Mouse (Mus musculus): ENCODE measurements around the gene Usp7. TPM values are rescaled to one million over a fixed set of nuclear protein-coding genes. Genes with fewer than 3 reads are reported as not detected.

Gene Usp7
- 20.6 and 31.9 TPM in 2 replicates for polyA plus RNA-seq (2014; fragmentation: Nextera tagmentation; extraction: Ambion mirVana)

DNA sequence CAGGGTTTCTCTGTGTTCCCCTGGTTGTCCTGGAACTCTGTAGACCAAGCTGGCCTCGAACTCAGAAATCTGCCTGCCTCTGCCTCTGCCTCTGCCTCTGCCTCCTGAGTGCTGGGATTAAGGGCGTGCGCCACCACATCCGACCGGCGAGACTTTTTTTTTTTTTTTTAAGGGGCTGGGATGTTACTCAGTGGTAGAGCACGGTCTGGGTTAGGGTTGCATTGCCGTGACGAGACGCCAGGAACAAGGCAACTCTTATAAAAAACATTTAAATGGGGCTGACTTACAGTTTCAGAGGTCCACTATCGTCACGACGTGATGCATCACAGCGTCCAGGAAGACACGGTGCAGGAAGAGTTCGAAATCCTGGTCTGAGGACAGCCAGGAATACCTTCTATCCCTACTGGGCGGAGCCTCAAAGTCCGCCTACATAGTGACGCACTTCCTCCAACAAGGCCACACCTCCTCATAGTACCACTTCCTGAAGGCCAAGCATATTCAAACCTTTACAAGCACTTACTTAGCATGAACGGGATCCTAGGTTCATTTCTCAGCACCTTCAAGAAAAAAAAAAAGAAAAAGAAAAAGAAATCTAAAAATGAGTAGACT, at the start of gene Usp7:
Usp7 (minus strand) TSS at position 360 of the 609 bp plus-strand sequence.
- Histone ChIP-seq H3K4me2 (no peak within 1 kb of the TSS), H3K27me3 (ENCODE audit: control insufficient read depth, insufficient read depth, low read length) (no peaks in the 10 kb centered on the region), H3K27ac (ENCODE audit: low read depth, low read length) (no peak within 1 kb of the TSS), H3K4me3 (ENCODE audit: low read depth, low read length) (no peak within 1 kb of the TSS), H3K36me3 (ENCODE audit: control insufficient read depth, insufficient read depth, low read length) (no peaks in the 10 kb centered on the region), H3K9ac (ENCODE audit: low read depth, low read length) (no peak within 1 kb of the TSS), H3K4me1 (ENCODE audit: control insufficient read depth, insufficient read depth, low read length) (no peaks in the 10 kb centered on the region), H3K9me3 (replicated peaks; ENCODE audit: control insufficient read depth, low read length) (no peaks in the 10 kb centered on the region)
- WGBS (ENCODE audit: insufficient replicate concordance): 88% methylated on average over 20 of the region's 20 CpGs
- ATAC-seq (replicated peaks; ENCODE audit: insufficient number of reproducible peaks, low FRiP score, low TSS enrichment): no peak

DNA sequence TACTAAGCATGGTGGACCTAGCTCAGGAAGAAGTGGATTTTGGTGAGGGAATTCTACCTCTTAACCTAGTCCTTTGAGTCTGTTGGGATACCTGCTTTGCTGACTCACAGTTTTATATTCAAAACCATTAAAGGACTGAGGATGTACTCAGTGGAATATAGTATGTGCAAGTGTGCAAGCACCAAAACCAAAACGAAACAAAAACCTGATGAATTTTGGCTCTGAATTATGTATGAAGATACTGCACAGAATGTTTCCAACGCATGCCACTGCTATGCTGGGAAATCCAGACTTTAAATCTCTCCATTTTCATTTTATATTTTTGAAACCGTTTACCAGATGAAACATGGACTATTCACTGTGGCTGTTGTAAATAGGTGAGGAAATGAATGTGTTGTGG, 48.4 kb upstream of the Usp7 start:
- H3K4me2 ChIP-seq: no peak overlapping the region
- H3K36me3 ChIP-seq (ENCODE audit: control insufficient read depth, insufficient read depth, low read length): peaks cover 22% of the 10 kb centered on the region
- no peaks in the 10 kb centered on the region for H3K4me1 ChIP-seq (ENCODE audit: control insufficient read depth, insufficient read depth, low read length)
- WGBS (ENCODE audit: insufficient replicate concordance): 94% methylated on average over 3 of the region's 3 CpGs
- no peaks in the 10 kb centered on the region for H3K27me3 ChIP-seq (ENCODE audit: control insufficient read depth, insufficient read depth, low read length)
- no peak overlapping the region for H3K27ac ChIP-seq (ENCODE audit: low read depth, low read length)
- no peak overlapping the region for H3K4me3 ChIP-seq (ENCODE audit: low read depth, low read length)
- H3K9ac ChIP-seq (ENCODE audit: low read depth, low read length): no peak overlapping the region
- ATAC-seq (replicated peaks; ENCODE audit: insufficient number of reproducible peaks, low FRiP score, low TSS enrichment): no peak
- no peaks in the 10 kb centered on the region for H3K9me3 ChIP-seq (replicated peaks; ENCODE audit: control insufficient read depth, low read length)

DNA sequence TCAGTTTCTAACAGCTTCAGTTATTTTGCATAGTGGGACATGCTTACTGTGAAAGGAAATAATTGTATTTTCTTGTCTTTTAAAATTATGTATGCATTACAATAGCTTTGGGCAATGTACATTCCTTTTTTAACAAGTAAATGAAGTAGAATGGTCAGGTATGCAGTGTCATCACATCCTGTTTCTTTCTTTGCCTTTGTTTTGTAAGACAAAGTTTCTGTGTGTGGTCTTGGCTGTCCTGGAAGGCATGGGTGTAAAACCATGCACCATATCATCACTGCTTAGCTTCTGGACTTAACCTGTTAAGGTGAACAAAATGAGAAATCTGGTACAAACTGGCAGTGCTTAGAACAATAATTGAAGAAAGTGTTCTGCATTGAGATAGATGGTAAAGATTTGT, 46.8 kb upstream of the Usp7 start:
- Histone ChIP-seq H3K4me3 (ENCODE audit: low read depth, low read length) (no peak overlapping the region), H3K4me1 (ENCODE audit: control insufficient read depth, insufficient read depth, low read length) (no peaks in the 10 kb centered on the region), H3K9ac (ENCODE audit: low read depth, low read length) (no peak overlapping the region), H3K36me3 (ENCODE audit: control insufficient read depth, insufficient read depth, low read length) (peaks cover 22% of the 10 kb centered on the region), H3K27ac (ENCODE audit: low read depth, low read length) (no peak overlapping the region), H3K27me3 (ENCODE audit: control insufficient read depth, insufficient read depth, low read length) (no peaks in the 10 kb centered on the region), H3K4me2 (no peak overlapping the region), H3K9me3 (replicated peaks; ENCODE audit: control insufficient read depth, low read length) (no peaks in the 10 kb centered on the region)
- no peak for ATAC-seq (replicated peaks; ENCODE audit: insufficient number of reproducible peaks, low FRiP score, low TSS enrichment)

DNA sequence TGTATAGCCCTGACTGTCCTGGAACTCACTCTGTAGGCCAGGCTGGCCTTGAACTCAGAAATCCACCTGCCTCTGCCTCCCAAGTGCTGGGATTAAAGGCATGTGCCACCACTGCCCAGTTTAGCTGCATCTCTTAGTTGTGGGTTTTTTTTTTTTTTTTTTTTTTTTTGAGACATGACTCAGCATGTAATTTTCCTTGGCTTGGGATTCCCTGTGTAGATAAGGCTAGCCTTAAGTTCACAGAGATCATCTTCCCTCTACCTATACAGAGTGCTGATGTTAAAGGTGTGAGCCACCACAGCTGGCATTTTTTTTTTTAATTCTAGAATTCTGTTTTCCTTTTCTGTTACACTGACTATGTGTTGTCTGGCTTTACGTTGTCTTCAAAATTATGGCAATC, 45.5 kb upstream of the Usp7 start:
- Histone ChIP-seq H3K4me3 (ENCODE audit: low read depth, low read length) (no peak overlapping the region), H3K9ac (ENCODE audit: low read depth, low read length) (no peak overlapping the region), H3K27me3 (ENCODE audit: control insufficient read depth, insufficient read depth, low read length) (no peaks in the 10 kb centered on the region), H3K9me3 (replicated peaks; ENCODE audit: control insufficient read depth, low read length) (no peaks in the 10 kb centered on the region), H3K36me3 (ENCODE audit: control insufficient read depth, insufficient read depth, low read length) (peaks cover 11% of the 10 kb centered on the region), H3K4me2 (no peak overlapping the region), H3K27ac (ENCODE audit: low read depth, low read length) (no peak overlapping the region), H3K4me1 (ENCODE audit: control insufficient read depth, insufficient read depth, low read length) (0 out of 2 replicates have a peak, but pooled peaks cover 8% of the 10 kb centered on the region)
- WGBS (ENCODE audit: insufficient replicate concordance): 97% methylated on average over 1 of the region's 1 CpGs
- ATAC-seq (replicated peaks; ENCODE audit: insufficient number of reproducible peaks, low FRiP score, low TSS enrichment): no peak

DNA sequence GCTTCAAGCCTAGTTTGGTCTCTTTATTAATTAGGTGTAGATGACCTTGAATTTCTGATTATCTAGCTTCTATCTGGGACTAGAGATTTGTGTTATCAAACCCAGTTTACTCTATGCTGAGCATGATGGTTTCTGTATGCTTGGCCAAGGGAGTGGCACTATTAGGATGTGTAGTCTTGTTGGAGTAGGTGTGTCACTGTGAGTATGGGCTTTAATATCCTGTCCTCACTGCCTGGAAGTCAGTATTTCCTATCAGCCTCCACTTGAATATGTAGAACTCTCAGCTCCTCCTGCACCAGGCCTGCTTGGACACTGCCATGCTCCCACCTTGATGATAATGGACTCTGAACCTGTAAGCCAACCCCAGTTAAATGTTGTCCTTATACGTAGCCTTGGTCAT, 44.8 kb upstream of the Usp7 start:
- Histone ChIP-seq H3K4me1 (ENCODE audit: control insufficient read depth, insufficient read depth, low read length) (peaks cover 13% of the 10 kb centered on the region; the same call in 1 of the 2 replicates), H3K9ac (ENCODE audit: low read depth, low read length) (no peak overlapping the region), H3K27ac (ENCODE audit: low read depth, low read length) (no peak overlapping the region), H3K36me3 (ENCODE audit: control insufficient read depth, insufficient read depth, low read length) (peaks cover 11% of the 10 kb centered on the region), H3K9me3 (replicated peaks; ENCODE audit: control insufficient read depth, low read length) (no peaks in the 10 kb centered on the region), H3K27me3 (ENCODE audit: control insufficient read depth, insufficient read depth, low read length) (no peaks in the 10 kb centered on the region), H3K4me2 (no peak overlapping the region), H3K4me3 (ENCODE audit: low read depth, low read length) (no peak overlapping the region)
- ATAC-seq (replicated peaks; ENCODE audit: insufficient number of reproducible peaks, low FRiP score, low TSS enrichment): no peak
- WGBS (ENCODE audit: insufficient replicate concordance): 90% methylated on average over 1 of the region's 1 CpGs

DNA sequence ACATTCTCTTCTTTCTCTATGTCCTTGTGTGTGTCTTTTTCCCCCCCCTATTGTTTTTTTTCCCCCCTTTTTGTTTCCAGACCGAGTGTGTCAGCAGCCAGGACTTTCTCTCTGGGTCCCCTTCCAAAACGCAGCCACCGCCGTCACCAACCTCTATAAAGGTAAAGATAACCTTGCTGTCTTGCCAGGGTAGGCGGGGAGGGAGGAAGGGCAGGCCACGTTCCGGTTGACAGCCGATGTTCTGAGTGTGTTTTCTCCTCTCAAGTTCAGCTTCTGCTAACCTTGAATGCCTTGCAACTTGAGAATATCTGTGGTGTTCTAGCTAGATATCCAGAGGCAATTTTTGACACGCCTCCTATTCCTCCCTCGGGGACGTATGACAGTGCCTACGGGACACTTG, 39.1 kb upstream of the Usp7 start:
- Histone ChIP-seq H3K27ac (ENCODE audit: low read depth, low read length) (peak overlapping the region; percentile 98), H3K36me3 (ENCODE audit: control insufficient read depth, insufficient read depth, low read length) (0 out of 2 replicates have a peak, but pooled peaks cover 2% of the 10 kb centered on the region), H3K9me3 (replicated peaks; ENCODE audit: control insufficient read depth, low read length) (no peaks in the 10 kb centered on the region), H3K27me3 (ENCODE audit: control insufficient read depth, insufficient read depth, low read length) (no peaks in the 10 kb centered on the region), H3K9ac (ENCODE audit: low read depth, low read length) (peak overlapping the region; percentile 100), H3K4me1 (ENCODE audit: control insufficient read depth, insufficient read depth, low read length) (peaks cover 18% of the 10 kb centered on the region; the same call in 1 of the 2 replicates), H3K4me3 (ENCODE audit: low read depth, low read length) (peak overlapping the region; percentile 100), H3K4me2 (peak overlapping the region; percentile 97)
- ATAC-seq (replicated peaks; ENCODE audit: insufficient number of reproducible peaks, low FRiP score, low TSS enrichment): no peak
- WGBS (ENCODE audit: insufficient replicate concordance): 6% methylated on average over 12 of the region's 12 CpGs

DNA sequence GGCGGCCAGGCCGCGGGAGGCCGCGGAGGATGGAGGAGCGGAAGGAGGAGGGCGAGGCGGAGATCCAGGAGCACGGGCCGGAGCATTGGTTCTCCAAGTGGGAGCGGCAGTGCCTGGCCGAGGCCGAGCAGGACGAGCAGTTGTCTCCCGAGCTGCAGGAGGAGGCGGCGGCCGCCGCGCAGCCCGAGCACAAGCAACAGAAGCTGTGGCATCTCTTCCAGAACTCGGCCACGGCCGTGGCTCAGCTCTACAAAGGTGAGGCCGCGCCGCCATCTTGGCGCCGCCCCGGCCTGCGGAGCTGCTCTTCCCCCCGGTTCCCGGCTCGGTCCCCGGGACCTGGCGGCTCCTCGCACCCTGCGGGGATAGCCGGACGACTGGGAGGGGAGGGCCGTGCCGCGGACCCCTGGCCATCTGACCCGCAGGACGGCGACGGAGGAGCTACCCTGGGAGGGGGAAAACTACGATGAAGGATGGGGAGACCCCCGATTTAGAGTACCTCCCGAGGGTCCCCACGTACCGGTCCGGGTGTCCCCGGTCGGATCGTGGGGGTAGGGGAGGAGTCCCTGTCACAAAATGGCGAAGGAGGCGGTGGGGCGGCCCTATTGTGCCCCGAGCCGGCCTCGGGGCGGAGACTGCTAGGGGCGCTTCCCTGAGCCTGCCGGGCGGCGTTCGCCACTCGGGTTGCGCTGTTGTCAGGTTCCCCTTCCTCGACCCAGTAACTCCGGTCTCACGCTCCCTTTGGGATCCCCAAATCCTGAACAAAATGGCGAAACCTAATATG, 38.5 kb upstream of the Usp7 start:
- H3K27ac ChIP-seq (ENCODE audit: low read depth, low read length): peak overlapping the region; percentile 98
- no peaks in the 10 kb centered on the region for H3K27me3 ChIP-seq (ENCODE audit: control insufficient read depth, insufficient read depth, low read length)
- H3K36me3 ChIP-seq (ENCODE audit: control insufficient read depth, insufficient read depth, low read length): 0 out of 2 replicates have a peak, but pooled peaks cover 2% of the 10 kb centered on the region
- H3K9ac ChIP-seq (ENCODE audit: low read depth, low read length): peak overlapping the region; percentile 100
- H3K4me3 ChIP-seq (ENCODE audit: low read depth, low read length): peak overlapping the region; percentile 100
- peak overlapping the region; percentile 97 for H3K4me2 ChIP-seq
- ATAC-seq (replicated peaks; ENCODE audit: insufficient number of reproducible peaks, low FRiP score, low TSS enrichment): peak; percentile 23; the same call in 1 of the 2 replicates
- H3K9me3 ChIP-seq (replicated peaks; ENCODE audit: control insufficient read depth, low read length): no peaks in the 10 kb centered on the region
- under 1% methylated on average over 73 of the region's 74 CpGs for WGBS (ENCODE audit: insufficient replicate concordance)
- peaks cover 18% of the 10 kb centered on the region; the same call in 1 of the 2 replicates for H3K4me1 ChIP-seq (ENCODE audit: control insufficient read depth, insufficient read depth, low read length)

DNA sequence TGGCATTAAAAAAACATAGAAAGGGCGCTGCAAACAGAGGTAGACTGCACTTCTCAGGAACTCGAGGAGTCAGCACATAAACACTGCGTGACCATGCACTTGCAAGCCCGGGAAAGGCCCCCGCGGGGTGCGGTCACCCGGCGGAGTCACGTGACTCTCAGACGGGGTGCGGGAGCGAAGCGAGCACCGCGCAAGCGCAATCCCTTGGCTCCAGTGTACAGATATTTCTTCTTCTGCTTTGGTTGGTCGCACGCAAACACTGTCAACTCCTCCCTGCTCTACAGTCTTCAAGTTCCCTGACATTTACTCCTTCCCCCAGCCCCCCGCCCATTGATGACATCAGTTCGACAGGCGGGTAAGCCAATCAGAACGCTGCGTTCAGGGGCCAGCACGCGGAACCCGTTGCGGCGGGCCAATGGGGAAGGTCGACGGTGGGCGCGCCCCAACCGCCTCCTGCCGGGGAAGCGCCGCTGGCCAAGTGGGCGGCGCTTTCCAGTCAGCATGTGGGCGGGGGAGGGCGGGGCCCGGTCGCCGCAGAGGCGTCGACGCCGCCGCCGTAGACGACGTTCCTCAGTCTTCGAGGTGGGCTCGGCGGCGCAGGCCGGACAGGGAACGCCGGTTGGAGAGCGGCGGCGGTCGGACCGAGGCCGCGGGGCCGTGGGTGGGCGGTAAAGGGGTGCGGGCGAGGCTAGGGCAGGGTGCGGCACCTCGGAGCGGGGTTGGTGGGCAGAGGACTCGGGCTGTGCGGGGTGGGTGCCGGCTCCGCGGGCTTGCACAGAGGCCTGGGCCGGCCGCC, 37.7 kb upstream of the Usp7 start, which contains the start of gene 1810013L24Rik:
1810013L24Rik (plus strand) TSS at position 537 of the 796 bp plus-strand sequence.
- no peaks in the 10 kb centered on the region for H3K27me3 ChIP-seq (ENCODE audit: control insufficient read depth, insufficient read depth, low read length)
- ATAC-seq (replicated peaks; ENCODE audit: insufficient number of reproducible peaks, low FRiP score, low TSS enrichment): peak; percentile 97
- H3K4me3 ChIP-seq (ENCODE audit: low read depth, low read length): peak within 1 kb of the TSS; percentile 100
- H3K36me3 ChIP-seq (ENCODE audit: control insufficient read depth, insufficient read depth, low read length): 0 out of 2 replicates have a peak, but pooled peaks cover 2% of the 10 kb centered on the region
- H3K9me3 ChIP-seq (replicated peaks; ENCODE audit: control insufficient read depth, low read length): no peaks in the 10 kb centered on the region
- H3K9ac ChIP-seq (ENCODE audit: low read depth, low read length): peak within 1 kb of the TSS; percentile 100
- under 1% methylated on average over 64 of the region's 80 CpGs for WGBS (ENCODE audit: insufficient replicate concordance)
- H3K4me2 ChIP-seq: peak within 1 kb of the TSS; percentile 97
- H3K4me1 ChIP-seq (ENCODE audit: control insufficient read depth, insufficient read depth, low read length): peaks cover 18% of the 10 kb centered on the region; the same call in 1 of the 2 replicates
- peak within 1 kb of the TSS; percentile 98 for H3K27ac ChIP-seq (ENCODE audit: low read depth, low read length)
